Mouse (Mus musculus): ENCODE measurements around the gene Vmn1r40.

Gene Vmn1r40

GRCm38 (mm10) chr6:89707240-89707639 lies at the start of gene Vmn1r40:
Gene Vmn1r40 (plus strand): TSS chr6:89707540.
- DNase-seq, result no peak

- no peak for DNase-seq
These were observed 49.0 kb upstream of the Vmn1r40 start for GRCm38 (mm10) chr6:89658342-89658741.

- no peak for DNase-seq
These were observed 48.4 kb upstream of the Vmn1r40 start for GRCm38 (mm10) chr6:89658931-89659330.

GRCm38 (mm10) chr6:89659692-89660423 lies 47.5 kb upstream of the Vmn1r40 start:
- DNase-seq, result no peak

GRCm38 (mm10) chr6:89660490-89660889 lies 46.9 kb upstream of the Vmn1r40 start:
- no peak for DNase-seq

- DNase-seq, result no peak
These were observed 44.8 kb upstream of the Vmn1r40 start for GRCm38 (mm10) chr6:89662521-89662920.

- no peak for DNase-seq
These were observed 42.2 kb upstream of the Vmn1r40 start for GRCm38 (mm10) chr6:89665155-89665554.

GRCm38 (mm10) chr6:89665667-89666066 lies 41.7 kb upstream of the Vmn1r40 start:
- no peak for DNase-seq

GRCm38 (mm10) chr6:89666976-89667375 lies 40.4 kb upstream of the Vmn1r40 start:
- no peak for DNase-seq

- DNase-seq, result no peak
These were observed 37.8 kb upstream of the Vmn1r40 start for GRCm38 (mm10) chr6:89669556-89669955.

GRCm38 (mm10) chr6:89671431-89671830 lies 35.9 kb upstream of the Vmn1r40 start:
- DNase-seq, result no peak

- no peak for DNase-seq
These were observed 34.7 kb upstream of the Vmn1r40 start for GRCm38 (mm10) chr6:89672641-89673040.

GRCm38 (mm10) chr6:89673135-89673780 lies 34.1 kb upstream of the Vmn1r40 start:
- DNase-seq, result no peak

GRCm38 (mm10) chr6:89678522-89678921 lies 28.8 kb upstream of the Vmn1r40 start:
- DNase-seq, result no peak

GRCm38 (mm10) chr6:89679291-89679835 lies 28.0 kb upstream of the Vmn1r40 start:
- DNase-seq, result peak; percentile 22 to 60

GRCm38 (mm10) chr6:89680155-89680554 lies 27.2 kb upstream of the Vmn1r40 start:
- DNase-seq, result peak; percentile 43 to 68

GRCm38 (mm10) chr6:89684231-89684630 lies 23.1 kb upstream of the Vmn1r40 start:
- no peak for DNase-seq

- no peak for DNase-seq
These were observed 20.2 kb upstream of the Vmn1r40 start for GRCm38 (mm10) chr6:89687100-89687499.

- DNase-seq, result no peak
These were observed 716 bp upstream of the Vmn1r40 start for GRCm38 (mm10) chr6:89706624-89707023.

GRCm38 (mm10) chr6:89718051-89718450 lies 10.7 kb downstream of the Vmn1r40 start:
- DNase-seq, result no peak

- no peak for DNase-seq
These were observed 33.1 kb downstream of the Vmn1r40 start, which contains the start of gene Vmn1r41 for GRCm38 (mm10) chr6:89740466-89740865. Gene Vmn1r41 (plus strand): TSS chr6:89740766.

GRCm38 (mm10) chr6:89742811-89743210 lies 35.5 kb downstream of the Vmn1r40 start:
- DNase-seq, result no peak
